Mouse (Mus musculus) mammary gland, adult 2 months (tissue): ENCODE measurements around the gene Epb41l1. TPM values are rescaled to one million over a fixed set of nuclear protein-coding genes. Genes with fewer than 3 reads are reported as not detected.

Source experiments
- polyA plus RNA-seq: library from polyadenylated mRNA; depleted of rRNA; stranded (reverse); fragments of >200 nt; gene quantifications from 2 replicates; pipeline ENCODE4 v1.2.3, GENCODE M21; 2012; ENCODE audit warnings: low replicate concordance; rRNA removed

Epb41l1 gene
- 36.6 and 78.1 TPM in 2 replicates for polyA plus RNA-seq

DNA sequence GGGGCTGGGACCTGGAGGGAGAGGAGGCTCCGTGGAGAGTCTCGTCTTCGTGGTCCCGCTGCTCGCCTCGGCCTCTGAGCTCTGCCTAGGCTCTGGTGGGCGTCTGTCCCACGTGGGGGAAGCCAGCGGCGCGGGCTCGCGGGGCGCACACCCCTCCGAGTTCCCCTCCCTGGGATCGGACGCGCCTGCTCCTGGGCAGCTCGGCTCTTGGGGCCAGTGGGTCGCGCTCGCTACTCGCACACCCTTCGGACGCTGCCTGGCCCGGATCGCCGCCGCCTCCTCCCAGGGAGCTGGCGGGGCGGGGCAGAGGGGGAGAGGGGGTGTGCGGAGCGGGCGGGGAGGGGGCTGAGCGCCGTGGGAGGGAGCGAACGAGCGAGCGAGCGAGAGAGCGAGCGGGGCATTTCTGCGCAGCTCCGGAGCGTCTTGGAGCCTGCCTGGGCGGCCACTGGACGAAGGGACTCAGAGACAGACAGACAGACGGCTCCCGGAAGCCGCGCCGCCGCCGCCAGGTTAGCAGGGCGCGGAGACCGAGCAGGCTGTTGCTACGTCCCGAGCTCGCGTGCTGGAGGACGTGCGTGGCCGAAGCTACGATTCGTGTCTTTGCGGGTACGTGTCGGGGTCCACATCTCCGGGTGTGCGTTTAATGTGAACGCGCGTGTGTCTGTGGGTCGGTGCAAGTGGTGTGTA lies at the start of gene Epb41l1:
Gene Epb41l1 (plus strand): TSS at position 216 of the 687 bp plus-strand sequence.

DNA sequence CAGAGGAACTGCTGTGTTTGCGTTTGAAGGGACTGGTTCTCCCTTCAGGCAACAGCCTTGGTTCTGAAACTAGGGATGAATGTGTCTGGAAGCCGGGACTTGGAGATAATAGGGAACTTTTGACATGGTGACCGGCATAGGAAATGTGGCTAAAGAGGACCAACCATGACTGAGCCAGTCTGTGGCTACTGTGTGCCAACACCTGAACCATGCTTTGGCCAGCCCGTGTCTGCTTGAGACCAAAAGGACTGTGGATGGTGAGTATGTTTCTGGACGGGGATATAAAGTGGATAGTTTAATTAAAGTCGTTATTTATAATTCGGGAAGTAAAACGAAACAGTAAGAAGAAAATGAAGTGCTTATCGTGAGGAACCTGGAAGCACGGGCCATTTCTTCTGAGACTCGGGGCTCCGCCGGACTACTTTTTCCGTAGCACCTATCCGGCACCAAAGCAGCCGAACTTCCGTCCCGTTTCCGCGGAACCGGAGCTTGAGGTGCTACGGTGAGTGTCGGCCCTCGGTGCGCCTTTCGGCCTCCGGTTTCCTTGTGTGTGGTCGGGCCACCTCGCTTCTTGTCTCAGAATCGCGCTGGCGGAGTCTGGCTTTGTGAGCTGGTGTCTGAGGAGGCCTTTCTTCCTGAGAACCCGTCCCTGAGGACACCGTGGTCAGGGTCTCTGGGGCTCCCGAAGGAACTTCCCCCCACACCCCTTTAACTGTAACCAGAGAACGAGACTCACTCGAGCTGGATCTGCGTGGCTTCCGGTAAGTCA lies 126.6 kb downstream of the Epb41l1 start, which contains the start of gene Aar2:
Gene Aar2 (plus strand): TSS at position 462 of the 769 bp plus-strand sequence.

Other genes starting within 250 kb of the Epb41l1 start
- 34.1 and 83.0 TPM in 2 replicates for gene Rbm39, start 240.7 kb upstream of the Epb41l1 start, polyA plus RNA-seq
- 16.7 and 22.2 TPM in 2 replicates for gene Phf20, start 224.4 kb upstream of the Epb41l1 start, polyA plus RNA-seq
- gene Cnbd2, start 108.6 kb upstream of the Epb41l1 start, polyA plus RNA-seq = 1.6 TPM in 2 replicates
- 66.7 and 462 TPM in 2 replicates for gene Scand1, start 108.2 kb upstream of the Epb41l1 start, polyA plus RNA-seq
- 28.5 and 31.4 TPM in 2 replicates for gene Aar2, start 126.7 kb downstream of the Epb41l1 start, polyA plus RNA-seq
- gene Dlgap4, start 192.8 kb downstream of the Epb41l1 start, polyA plus RNA-seq = 87.0 and 127 TPM in 2 replicates